Mouse (Mus musculus) embryo, embryonic 11 days (tissue): Measurements from ENCODE around the gene Dnal4.

Source experiments
- DNase-seq: peaks from one replicate; pipeline ENCODE4 v3.0.0-alpha.2; 2015

Gene Dnal4

DNA sequence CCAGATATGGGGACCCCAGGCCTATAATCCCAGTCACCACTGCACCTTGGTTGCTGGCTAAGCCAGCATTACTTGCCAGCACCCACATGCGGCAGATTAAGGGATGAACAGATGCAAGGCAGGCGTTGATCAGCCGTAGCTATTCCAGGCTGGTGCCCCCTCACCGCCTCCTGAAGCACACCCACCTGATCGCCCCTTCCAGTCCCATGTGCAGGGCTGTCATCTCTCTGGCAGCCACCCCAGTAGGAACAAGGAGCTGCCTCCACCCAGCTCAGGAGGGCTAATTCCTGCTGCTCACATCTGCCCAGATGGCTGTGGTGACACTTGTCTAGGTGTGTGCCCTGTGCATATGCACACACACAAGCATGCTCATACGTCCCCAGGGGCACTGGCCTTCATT lies 16.7 kb downstream of the Dnal4 start:
- no peak for DNase-seq

DNA sequence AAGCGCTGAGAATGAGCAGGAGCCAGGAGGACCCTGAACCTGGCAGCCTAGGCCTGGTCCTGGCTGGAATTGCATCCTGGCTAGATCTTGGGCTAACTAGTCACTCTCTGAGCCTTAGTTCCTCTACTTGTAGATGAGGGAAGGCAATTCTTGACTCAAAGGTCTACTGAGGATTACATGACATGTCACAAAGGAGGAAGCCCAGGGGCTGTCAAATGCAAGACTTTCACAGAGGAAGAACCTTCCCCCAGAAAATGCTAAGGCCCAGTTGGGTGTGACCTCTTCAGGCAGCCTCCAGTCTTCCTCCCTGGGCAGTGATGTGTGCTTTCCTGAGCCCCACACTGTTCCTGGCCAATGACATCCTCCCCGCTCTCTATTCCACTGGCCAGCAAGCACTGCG lies 20.5 kb downstream of the Dnal4 start:
- DNase-seq = no peak

DNA sequence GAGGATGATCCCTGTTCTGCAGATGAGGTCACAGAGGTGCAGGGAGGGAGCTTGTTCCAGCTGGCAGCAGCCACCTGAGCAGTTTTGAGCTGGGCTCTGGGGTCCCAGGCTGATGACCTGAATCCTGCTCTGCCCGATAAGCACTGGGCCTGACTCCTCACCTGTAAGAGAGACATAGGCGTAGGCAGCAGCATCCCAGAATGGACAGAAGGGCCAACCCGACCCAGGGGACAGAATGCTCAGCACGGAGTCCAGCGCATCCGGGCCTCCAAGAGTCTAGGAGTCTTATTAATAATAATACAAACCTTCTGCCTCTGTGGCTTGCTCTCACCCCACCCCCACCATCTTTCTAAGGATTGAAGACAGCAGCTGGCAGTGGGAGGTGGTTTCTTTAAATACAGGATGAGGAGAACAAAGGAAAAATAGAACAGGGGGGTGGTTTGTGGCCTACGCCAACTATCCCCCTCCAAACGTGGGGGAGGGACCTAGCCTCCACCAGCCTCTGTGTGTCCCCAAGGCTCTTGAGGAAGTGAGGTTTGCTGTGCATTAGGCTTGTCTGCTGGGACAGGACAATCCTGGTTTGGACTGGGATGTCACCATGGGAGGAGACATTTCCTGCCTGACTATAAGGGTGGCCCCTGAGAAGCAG lies 21.5 kb downstream of the Dnal4 start:
- DNase-seq = no peak

DNA sequence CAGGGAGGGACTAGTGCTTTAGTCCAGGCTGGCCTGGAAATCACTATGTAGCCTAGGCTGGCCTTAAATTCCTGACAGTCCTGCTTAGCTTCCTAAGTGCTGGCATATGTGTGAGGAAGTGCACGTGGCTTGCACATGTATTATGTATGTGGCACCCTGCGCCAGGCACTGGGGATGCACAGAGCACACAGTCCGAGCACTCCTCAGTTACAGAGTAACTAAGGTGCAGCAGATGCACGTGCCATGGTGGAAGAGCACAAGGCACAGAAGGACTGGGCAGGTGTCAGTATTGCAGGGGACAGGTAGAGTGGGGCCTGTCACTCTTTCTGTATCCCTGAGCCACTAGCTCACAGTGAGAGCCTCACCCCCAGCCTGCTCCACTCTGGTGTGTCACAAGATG lies 22.5 kb downstream of the Dnal4 start:
- DNase-seq = no peak

DNA sequence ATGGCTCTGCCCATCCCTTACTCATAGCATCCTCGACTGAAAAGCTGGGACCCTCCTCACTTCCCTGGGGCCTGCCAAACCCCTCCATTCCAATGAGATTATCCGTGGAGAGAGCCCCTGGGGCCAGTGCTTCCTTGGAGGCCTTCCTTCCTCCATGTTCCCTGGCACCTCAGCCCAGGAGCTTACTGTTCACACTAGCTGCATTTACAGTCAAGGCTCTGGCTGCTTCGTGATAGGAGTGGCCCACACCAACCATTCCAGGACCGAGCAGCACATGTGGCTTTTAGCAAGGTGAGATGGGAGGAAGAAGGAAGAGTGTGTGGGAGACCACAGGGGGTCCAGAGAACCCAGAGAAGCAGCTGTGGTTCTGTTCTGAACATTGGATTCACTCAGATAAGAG lies 23.8 kb downstream of the Dnal4 start:
- no peak for DNase-seq

DNA sequence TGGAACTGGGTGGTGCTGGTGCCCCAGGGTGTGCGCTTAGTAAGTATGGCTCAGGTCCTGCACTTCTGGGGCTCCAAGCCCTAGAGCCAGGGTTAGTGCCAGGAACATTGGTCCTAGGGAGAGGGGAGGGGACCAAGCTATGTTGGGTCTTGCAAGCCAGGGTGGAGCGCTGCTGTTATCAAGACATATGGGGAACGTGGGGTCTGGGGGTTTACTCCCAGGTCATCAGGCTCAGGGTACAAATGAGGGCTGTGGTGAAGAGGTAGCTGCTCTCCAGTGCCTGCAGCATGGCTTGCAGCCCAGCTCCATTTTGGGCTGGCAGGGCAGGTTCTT lies 24.3 kb downstream of the Dnal4 start:
- DNase-seq = no peak

DNA sequence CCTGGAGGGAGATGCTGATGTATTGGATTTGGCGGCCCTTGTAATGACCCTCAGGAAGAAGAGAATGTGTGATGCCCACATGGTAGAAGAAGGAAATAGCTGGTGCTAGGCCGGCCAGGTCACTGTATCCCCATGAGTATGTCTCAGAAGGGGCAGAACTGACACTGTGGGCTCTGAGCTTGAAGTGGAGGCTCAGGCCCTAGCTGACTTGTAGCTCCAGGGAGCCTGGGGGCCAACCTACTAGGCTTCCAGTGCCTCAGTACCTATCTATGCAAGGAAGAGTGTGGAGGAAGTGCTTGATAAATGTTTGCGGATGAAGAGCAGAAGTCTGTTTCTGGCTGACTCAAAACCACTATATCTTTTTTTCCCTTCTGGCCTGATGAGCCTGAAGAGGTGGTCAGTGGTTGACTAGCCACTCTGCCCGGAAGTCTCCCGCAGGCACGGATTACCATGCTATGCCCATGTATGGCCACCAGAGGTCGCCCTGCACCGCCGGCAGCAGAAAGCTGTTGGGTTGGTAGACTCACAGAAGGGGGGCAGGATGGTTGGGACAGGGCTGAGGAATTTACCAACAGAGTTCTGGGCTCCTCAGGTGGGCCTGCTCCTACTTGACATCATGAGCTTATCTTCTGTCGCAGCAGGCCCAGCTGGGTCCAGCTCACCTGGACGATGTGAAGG lies 24.8 kb downstream of the Dnal4 start:
- peak; percentile 71 for DNase-seq

DNA sequence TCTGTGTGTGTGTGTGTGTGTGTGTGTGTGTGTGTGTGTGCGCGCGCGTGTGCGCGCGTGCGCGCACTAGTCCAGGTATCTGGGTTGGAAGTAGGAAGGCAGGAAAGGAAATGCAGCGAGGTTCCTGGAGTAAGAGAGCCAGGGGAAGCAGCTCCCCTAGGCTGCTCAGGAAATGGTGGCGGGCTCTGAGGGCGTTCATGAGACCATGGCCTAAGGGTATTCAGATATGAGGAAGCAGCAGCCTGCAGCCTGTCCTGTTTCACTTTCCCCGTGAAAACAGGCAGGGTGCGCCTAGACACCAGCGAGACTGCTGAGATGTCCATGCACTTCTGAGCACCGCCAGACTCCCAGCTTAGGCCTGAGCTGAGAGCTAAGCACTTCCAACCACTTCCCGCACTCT lies 25.9 kb downstream of the Dnal4 start:
- no peak for DNase-seq

DNA sequence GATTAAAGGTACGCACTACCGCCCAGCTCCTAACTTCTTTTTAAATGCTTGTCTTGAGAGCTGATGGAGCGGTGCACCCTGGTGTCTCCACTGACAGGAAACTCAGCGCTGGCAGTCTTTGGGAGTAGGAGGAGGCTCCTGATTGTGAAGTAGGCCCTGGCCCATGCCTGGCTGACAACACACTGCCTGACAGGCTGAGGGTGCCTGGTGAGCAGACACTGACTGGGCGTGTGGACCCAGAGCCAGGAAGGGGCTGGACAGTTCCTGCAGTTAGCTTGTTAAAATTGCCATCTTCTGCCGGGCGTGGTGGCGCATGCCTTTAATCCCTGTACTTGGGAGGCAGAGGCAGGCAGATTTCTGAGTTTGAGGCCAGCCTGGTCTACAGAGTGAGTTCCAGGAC lies 27.4 kb downstream of the Dnal4 start:
- DNase-seq = no peak

DNA sequence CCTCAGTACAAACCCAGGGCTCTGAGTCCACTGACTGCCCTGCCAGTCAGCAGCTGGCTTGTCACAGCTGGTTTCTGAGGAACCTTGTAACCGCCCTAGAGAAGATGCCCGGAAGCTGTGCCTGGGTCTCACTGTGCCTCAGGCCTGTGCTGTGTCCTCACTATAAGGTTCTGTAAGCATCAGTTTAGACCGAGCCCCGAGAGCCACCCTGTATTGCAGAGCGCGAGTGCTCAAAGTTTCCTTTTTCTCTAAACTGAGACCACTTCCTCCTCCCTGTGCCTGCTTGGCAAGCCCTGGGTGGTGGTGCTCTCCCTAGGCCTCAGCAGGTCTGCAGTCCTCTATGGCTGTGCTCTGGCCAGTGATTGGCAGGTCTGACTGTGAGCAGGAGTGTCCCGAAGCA lies 28.5 kb downstream of the Dnal4 start:
- DNase-seq = no peak

DNA sequence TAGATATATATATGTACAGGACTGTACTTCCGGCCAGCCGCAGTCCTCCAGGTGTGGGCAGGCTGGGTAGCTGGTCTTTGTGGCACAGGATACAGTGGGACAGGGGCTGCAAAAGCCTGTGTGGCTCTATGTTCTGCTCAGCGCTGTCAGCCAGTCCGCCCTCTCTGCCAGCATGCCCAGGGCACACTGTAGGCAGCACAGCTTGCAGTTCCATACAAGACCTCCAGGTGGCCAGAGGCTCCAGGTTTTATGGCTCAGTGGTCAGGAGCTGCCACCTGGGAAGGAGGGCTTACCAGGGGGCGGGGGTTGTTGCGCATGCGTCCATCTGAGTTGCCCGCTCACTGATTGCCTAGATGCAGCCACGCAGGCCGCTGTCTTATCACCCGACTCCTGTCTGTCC lies 29.7 kb downstream of the Dnal4 start:
- peak; percentile 49 for DNase-seq

DNA sequence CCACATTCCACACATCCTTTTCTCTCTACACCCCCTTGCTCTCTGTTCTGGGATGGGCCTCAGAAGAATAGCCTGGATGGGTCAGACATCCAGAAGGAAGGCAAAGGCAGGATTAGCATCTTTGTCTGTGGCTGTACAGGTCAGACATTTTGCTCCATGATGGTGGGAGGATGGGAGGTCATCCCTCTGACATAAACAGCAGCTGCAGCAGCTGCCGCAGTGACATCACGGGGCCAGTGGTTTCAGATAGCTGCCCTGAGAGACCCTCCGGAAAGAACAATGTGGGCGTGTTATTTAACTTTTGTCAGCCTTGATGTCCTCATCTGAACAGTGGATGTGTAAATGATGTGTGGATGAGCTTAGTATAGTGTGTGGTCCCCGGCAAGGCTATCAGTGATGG lies 31.8 kb downstream of the Dnal4 start:
- DNase-seq = no peak

DNA sequence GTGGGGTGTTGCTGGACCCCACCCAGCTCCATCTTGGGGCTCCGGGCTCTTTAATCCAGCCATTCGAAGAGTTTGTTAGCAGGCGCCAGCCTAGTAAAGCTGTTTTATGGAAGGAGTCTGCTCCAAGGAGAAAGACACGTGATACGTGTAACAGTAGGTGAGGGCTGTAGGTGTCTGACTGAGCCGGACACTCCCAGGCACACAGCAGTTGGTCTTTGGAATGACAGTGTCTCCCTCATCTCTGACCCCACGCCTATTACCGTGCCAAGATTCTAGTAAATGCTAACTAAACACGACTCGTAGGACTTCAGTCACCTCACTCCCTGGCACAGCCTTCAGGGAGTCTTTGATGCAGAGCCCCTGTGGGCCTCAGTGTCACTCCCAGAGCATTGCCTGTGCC lies 32.3 kb downstream of the Dnal4 start:
- no peak for DNase-seq

DNA sequence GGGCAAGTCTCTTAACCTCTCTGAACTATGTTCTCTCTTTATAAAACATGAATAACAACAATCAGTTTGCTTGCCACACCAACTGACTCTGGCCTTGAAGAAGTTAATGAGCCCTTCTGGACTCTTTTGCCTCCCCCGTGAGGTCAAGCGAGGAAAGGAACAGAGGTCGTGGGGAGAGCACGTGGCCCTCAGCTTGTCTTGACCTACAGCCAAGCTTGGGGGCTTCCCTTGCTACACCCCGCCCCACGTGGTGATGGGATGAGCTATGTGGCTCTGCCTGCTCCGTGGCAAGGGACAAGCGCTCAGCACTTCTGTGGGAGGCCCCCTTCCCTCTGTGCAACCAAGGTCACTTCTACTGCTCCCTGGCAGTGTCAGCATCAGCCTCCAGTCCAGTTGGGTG lies 32.9 kb downstream of the Dnal4 start:
- DNase-seq = no peak

DNA sequence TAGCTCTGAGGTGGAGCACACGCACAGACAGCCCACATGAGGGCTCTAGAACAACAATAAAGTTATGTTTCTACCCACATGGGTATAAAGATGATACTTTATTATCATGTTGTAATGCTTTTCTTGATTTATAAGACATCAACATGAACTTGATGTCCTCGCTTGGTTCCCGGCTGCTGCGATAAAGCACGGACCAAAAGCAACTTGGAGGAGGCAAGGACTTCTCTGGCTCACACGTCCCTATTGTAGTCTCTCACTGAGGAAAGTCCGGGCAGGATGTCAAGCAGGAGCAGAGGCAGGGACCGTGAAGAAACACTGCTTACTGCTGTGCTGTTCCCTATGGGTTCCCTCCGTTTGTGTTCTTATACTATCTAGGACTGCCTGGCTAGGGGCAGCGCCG lies 33.6 kb downstream of the Dnal4 start:
- no peak for DNase-seq

DNA sequence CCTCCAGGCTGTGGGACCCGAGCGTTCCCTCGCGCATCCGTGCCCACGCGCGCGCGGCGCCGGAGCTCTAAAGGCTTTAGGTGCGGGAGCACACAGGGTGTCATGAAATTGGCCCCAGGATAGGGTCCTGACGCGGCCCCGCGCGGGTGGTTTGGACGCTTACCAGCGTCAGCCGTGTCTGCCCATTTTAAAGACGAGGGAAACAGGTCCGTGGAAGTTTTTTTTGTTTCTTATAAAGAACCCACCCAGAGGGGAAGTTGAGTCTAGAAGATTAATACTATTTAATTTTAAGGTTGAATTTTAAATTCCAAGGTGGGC lies 35.0 kb downstream of the Dnal4 start:
- no peak for DNase-seq

DNA sequence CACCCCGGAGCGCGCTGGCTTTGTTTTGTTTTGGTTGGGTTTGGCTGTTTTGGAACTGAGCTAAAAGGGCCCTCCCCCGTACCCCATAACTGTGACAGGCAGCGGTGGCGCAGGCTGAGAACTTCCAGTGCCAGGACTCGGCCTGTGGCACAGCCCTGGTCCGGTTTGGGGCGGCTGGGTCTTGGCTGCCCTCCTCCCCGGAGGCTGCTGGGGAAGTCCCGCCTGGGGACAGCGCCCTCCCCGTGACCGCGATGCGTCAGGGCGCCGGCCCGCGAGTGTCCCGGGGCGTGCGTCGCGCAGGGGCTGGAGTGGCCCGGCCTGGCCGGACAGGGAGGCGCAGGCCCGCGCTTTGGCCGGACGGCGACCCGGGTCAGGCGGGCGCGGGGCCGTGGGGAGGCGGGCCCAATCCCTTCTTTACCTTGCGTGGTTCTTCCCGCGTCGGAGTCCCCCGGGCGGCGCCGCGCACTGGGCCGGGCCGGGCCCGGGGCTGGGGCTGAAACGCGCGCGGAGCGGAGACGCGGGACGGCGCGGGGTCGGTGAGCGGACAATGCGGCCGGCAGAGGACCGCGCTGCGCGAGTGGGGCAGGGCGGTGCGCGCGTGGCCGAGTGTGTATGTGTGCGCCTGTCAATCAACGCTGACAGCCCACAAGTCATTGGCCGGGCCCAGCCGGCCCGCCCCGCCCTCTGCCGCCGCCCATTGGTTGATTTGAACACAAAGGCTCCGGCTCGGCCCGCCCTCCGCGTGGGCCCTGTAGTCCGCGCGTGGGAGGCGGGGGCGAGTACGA lies 35.5 kb downstream of the Dnal4 start, which contains the start of gene Sun2:
Gene Sun2, minus strand, starts transcription at position 616 of the 785 bp plus-strand sequence.
- DNase-seq = peak; percentile 93

DNA sequence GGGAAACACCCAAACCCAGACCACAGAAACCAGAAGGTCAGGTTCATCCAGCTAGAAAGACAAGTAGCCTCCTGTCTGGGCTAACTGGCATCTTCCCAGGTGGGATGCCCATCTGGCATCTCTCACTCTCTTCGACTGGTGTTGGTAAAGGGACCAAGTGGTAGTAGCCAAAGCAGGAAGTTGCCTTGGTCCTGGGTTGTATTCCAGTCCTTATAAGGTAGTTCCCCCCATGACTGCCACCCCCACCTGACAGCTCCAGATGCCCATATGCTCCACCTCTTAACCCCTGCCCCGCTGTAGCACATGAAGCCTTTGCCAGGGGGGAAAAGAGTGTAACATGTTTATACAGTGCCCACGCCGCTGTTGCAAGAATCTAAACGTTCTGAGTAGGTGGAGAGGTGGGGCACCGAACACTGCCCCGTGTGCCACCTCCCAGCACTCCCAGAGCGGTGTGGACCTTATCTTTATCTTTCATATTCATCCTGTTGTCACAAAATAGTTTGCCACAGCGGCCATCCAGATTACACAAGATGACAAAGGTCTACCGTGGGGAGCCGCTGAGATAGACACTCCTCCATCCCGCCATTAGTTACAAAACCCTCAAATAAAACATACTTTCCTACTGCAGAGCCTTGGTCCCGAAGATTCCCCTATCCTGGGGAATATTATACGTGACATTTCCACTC lies 36.3 kb downstream of the Dnal4 start:
- DNase-seq = no peak

DNA sequence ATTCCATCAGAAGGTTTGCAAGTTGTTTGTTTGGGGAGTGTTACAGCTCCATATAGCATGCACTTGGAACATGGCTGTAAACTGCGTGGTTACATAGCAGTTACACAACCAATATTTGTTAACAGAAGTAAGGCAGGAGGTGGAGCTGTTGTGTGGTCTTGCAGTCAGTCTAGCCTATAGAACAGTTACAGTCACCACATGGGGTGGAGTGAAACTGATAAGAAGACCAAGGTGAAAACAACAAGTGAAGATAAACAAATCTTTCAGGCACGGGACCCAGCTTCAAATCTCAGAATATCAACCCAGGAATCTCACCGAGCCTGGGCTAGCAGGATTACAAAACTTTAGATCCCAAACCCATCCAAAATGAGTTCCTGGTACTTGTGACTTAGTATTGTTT lies 36.9 kb downstream of the Dnal4 start:
- no peak for DNase-seq

DNA sequence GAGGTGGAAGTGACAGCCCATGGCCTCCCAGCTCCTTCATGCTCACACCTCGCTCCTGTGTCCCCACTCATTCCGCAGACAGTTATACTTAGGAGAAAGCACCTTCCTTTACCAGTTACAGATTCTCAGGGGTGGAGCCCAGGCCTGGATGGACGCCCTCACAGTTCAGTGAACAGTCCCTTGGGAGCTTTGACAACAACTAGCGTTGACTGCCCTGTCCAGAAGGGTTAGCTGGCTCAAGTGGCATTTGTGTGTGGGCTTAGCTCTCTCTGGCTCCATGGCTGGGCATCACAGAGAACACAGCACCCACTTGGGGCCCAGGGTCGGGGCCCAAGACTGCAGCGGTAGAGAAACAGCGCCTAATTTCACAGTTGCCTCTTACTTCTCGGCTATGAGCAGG lies 43.3 kb downstream of the Dnal4 start:
- DNase-seq = no peak

DNA sequence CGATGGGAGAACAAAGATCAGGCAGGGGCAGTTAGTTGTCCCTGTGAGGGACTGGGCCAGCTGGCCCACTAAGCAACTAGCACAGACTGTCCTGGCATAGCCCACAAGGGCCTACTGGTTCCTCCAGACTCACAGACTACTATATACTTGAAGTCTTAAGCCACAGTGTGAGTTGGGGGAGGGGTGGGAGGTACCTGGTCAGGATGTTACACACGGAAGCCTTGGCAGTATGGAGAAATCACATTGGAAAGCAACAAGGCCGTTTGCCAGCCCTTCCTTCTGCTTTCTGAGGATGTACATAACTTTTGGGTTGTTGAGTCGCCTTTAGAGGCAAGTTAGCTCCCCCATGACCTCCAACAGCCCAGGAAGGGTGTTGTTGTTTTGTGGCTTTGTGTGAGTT lies 44.0 kb downstream of the Dnal4 start:
- no peak for DNase-seq

DNA sequence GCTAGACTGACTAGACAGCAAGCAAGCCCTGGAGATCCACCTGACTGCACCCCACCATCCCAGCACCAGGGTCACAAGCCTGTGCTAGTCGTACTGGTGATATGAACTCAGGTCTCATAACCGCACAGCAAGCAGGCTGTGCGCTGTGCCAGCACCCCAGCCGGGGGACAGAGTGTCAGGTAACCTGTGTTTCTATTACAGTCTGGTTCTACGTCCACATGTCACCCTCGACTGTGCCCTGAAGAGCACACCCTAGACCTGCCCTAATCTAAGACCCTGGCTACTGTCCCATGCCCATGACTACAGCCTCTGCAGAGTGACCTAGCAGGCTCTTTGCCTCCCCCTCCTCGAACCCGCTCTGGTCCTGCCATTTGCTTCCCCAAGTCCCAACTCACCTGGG lies 44.5 kb downstream of the Dnal4 start:
- DNase-seq = no peak

DNA sequence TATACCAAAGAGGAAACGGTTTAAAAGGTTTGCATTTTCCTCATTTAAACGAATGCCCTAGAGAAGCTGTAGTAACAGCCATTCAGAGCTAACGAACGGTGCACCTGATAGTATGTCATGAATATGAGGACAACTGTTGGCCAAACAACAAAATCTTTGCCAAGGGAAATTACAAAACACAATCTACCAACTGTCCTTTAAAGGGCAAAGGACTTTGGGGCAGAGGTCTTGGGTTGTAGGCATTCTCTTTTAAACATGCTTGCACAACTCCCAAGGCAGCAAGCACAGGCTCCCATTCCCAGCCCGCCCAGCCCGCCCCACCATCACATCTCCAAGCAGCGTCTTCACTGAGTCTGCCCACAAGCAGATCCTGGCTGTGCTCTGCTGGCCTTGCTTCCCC lies 46.1 kb downstream of the Dnal4 start:
- DNase-seq = no peak
